Mouse (Mus musculus): ENCODE measurements at regions not wholly inside any gene's neighbourhood (a gene's known extent, or its start where the extent isn't known, plus 50 kb on each side); places are given as distances from the start of the nearest gene placed in this dataset.

GRCm38 (mm10) chr1:122687080-122687479 is 1119.3 kb upstream of the Ddx18 start:
- TF ChIP-seq CTCF (IDR thresholded peaks at IDR 0.05; ENCODE audit: borderline replicate concordance, extremely low read depth, insufficient read depth, insufficient read length): no peak
- no peak for TF ChIP-seq POLR2A (IDR thresholded peaks at IDR 0.05; ENCODE audit: borderline replicate concordance, extremely low read depth, insufficient read depth, insufficient read length, poor library complexity, severe bottlenecking)
- no peak for DNase-seq (ENCODE audit: low read depth)

DNA sequence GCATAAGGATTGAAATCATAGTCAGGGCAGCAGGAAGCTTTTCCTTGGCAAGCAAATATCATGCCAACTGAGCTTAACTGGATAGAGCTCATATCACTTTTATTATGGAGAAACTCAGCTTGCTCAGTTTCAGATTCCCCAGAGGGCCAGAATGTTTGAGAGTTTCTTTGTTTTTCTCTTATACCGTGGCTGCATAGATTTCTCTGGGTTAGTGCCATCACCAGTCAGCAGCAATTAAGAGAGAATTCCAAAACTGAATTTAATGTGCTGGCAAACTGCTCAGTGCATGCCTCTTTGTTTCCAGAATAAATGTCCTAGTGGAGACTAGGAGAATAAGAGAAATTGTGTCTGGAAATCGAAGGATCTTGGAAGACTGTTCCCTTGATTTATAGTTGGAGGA is 1100.3 kb upstream of the Ddx18 start:
- DNase-seq (ENCODE audit: low read depth): peak; percentile 31

DNA sequence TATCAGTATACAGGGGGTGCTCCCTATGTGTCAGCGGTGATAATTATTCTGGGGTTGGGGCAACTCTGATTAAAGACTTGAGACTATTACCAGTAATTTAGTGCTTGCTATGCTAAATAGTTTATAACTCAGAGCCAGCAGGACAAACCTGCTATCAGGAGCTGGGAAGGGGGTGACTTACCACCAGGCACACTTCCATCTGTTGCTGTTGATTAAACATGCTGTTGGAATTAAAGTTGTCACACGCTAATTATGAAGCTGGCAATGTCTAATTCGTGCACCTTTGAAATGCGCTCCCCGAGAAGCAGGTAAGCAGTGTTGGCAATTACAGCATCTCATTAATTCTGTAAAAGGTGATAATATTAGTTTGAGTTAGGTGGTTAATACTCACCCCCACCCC is 1099.8 kb upstream of the Ddx18 start:
- no peak for TF ChIP-seq POLR2A (IDR thresholded peaks at IDR 0.05; ENCODE audit: borderline replicate concordance, extremely low read depth, insufficient read depth, insufficient read length, poor library complexity, severe bottlenecking)
- peak; percentile 60 for DNase-seq (ENCODE audit: low read depth)

More for the DNA sequence above, 1100.3 kb upstream of the Ddx18 start:
- TF ChIP-seq POLR2A (IDR thresholded peaks at IDR 0.05; ENCODE audit: borderline replicate concordance, extremely low read depth, insufficient read depth, insufficient read length, poor library complexity, severe bottlenecking) (no peak), CTCF (IDR thresholded peaks at IDR 0.05; ENCODE audit: borderline replicate concordance, extremely low read depth, insufficient read depth, insufficient read length) (no peak)
